Mouse (Mus musculus) stomach, postnatal 0 days (tissue): ENCODE results near the gene Gm20422.

Source experiments
- CTCF ChIP-seq: IDR thresholded peaks from 2 replicates; pipeline ENCODE4 v1.5.1; 2016; ENCODE audit warnings: antibody characterized with exemption, low read depth, mild to moderate bottlenecking, moderate library complexity
- EP300 ChIP-seq: optimal IDR thresholded peaks from 2 replicates; pipeline ENCODE3; 2016; ENCODE audit warnings: antibody characterized with exemption

GRCm38 (mm10) chr8:69777111-69777510, 2.4 kb upstream of the Gm20422 start:
- no peak for TF ChIP-seq CTCF
- no peak for TF ChIP-seq EP300
